Mouse (Mus musculus) left cerebral cortex, postnatal 36 days (tissue): ENCODE results near the gene Uhrf1. TPM values are rescaled to one million over a fixed set of nuclear protein-coding genes. Genes with fewer than 3 reads are reported as not detected.

ENCODE experiments used
- DNase-seq, 2 experiments: peaks; one replicate each; pipeline ENCODE4 v3.0.0; 2021 to 2022; ENCODE audit warnings: low spot score in 2 of 2, mixed read lengths in 1 of 2
- intact Hi-C: fragments of 180-260 bp; cut with DNase I; formaldehyde crosslinking; loops from one replicate; pipeline ENCODE4 v1.15.1; 2025
- total RNA-seq, 2 experiments: library from RNA; stranded (reverse); gene quantifications; 2 replicates each; pipeline ENCODE4 v1.2.3; 2021

The Uhrf1 gene
- total RNA-seq, 2 experiments from 2014 or later = 0.82 to 1.3 TPM

DNA sequence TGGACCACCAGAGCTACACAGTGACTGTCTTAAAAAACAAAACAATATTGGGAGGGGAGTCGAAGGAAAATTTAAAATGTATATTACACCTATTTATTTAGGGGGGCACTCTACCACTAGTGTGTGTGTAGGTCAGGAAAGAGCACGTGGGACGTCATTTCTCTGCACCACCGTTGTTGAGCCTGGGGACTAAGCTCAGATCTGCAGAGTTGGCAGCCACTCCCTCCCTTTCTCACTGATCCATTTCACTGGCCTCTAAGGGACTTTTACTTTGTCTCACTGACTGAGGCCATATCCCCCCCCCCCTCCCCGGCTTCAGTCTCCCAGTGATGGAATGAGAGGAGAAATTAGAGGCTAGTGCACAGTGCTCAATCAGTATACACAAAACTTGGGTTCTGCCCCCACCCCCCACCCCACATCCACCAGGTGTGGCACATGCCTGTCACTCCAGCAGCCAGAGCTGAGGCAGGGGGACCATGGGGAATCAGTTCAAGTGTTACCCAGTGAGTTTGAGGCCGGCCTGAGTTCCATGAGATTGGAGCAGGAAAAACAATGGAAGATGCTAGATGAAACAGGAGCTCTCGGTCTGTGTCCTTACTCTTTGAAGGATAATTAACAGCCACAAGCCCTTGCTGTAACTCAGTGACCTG lies 11.2 kb upstream of the Uhrf1 start:
- intact Hi-C loops = no loop called here
- DNase-seq = no peak

GRCm38 (mm10) chr17:56292531-56293222 lies 10.4 kb upstream of the Uhrf1 start, which contains the start of gene Plin3:
Gene Plin3, minus strand, starts transcription at chr17:56292873.
- DNase-seq = no peak
- intact Hi-C loops = no loop called here

- intact Hi-C loops = no loop called here
- no peak for DNase-seq
These were observed 9.8 kb upstream of the Uhrf1 start for GRCm38 (mm10) chr17:56293291-56293690.

GRCm38 (mm10) chr17:56294241-56294640 lies 8.9 kb upstream of the Uhrf1 start:
- intact Hi-C loops = no loop called here
- DNase-seq = no peak

- intact Hi-C loops = no loop called here
These were observed 6.9 kb upstream of the Uhrf1 start for GRCm38 (mm10) chr17:56296201-56296600.

GRCm38 (mm10) chr17:56298238-56298637 lies 4.9 kb upstream of the Uhrf1 start:
- no peak for DNase-seq
- intact Hi-C loops = no loop called here

More at GRCm38 (mm10) chr17:56296201-56296600, 6.9 kb upstream of the Uhrf1 start:
- no peak for DNase-seq

GRCm38 (mm10) chr17:56300186-56300585 lies 2.9 kb upstream of the Uhrf1 start, which contains the start of gene Arrdc5:
Gene Arrdc5, minus strand, starts transcription at chr17:56300286.
- no peak for DNase-seq

GRCm38 (mm10) chr17:56302363-56302996 lies 641 bp upstream of the Uhrf1 start:
- intact Hi-C loops = no loop called here
- DNase-seq = no peak

More at GRCm38 (mm10) chr17:56300186-56300585, 2.9 kb upstream of the Uhrf1 start, which contains the start of gene Arrdc5:
- intact Hi-C loops = no loop called here

GRCm38 (mm10) chr17:56303847-56304586 lies 896 bp downstream of the Uhrf1 start:
- DNase-seq = peak; percentile 89 to 90
- intact Hi-C loops = no loop called here

DNA sequence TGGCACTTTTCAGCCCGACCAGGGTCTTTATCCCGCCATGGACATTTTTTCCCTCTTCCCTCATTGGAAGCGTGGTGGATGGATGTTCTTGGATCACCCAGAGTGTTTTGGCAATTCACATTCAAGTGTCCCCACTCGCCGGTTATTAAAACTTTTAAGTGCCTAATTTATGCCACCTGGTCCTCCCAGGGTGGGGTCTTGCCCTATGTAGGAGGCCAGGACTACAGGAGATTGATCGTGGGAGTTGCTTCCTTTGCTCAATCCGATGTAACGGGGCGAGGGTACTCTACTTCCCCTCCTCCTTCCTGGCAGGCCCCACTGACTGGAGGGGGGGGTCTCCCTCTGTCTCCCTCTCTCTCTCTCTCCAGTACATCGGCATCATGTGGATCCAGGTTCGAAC lies 1.6 kb downstream of the Uhrf1 start:
- no peak for DNase-seq
- intact Hi-C loops = no loop called here

- intact Hi-C loops = no loop called here
- DNase-seq = no peak
These were observed 2.0 kb downstream of the Uhrf1 start for GRCm38 (mm10) chr17:56305156-56305555.

GRCm38 (mm10) chr17:56305826-56306225 lies 2.7 kb downstream of the Uhrf1 start:
- intact Hi-C loops = no loop called here
- no peak for DNase-seq

DNA sequence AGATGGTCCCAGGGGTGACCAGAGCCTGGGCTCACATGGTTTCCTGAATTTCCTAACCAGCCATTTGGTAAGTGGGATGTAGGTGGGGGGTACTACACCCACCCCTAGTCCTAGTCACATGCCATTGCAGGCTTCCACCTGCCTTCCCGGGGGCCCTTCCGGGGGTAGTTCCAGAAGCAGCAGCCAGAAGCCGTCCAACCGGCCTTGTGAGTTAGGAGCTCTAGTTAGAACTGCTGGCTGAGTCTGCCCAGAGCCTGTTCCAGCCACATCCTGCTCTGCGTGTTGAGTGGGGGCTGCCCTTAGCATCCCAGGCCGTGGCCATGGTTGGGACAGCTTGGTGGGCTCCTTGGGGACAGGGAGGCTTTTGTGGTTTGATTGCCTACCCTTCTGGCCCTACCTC lies 5.0 kb downstream of the Uhrf1 start:
- intact Hi-C loops = no loop called here

DNA sequence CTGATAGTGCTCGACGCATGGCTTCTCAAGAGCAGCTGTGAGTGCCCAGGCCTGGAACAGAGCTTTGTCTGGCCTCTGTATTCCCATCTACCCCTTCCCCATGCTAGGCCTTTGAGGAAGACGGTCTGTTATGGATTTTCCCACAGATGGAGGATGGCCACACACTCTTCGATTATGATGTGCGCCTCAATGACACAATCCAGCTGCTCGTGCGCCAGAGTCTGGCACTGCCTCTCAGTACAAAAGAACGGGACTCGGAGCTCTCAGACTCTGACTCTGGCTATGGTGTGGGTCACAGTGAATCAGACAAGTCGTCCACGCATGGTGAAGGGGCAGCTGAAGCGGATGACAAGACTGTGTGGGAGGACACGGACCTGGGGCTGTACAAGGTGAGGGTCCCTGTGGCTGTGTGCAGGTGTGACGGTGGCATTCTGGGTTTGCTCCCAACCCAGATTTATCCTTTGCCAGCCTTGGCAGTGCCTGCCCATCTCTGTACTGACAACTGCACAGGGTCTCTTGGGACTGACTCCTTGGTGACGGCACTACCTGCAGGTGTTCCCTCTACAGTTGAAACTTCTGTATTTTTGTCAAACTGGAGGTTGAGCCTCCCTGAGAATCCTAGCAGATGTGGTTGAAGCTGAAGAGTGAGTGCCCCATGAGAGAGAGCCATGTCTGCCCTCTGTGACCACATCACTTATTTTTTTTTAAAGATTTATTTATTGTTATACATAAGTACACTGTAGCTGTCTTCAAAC lies 6.2 kb downstream of the Uhrf1 start:
- intact Hi-C loops = no loop called here
- no peak for DNase-seq

More for the DNA sequence above, 5.0 kb downstream of the Uhrf1 start:
- DNase-seq = no peak

GRCm38 (mm10) chr17:56324419-56324818 lies 21.3 kb downstream of the Uhrf1 start:
- intact Hi-C loops = no loop called here
- no peak for DNase-seq

DNA sequence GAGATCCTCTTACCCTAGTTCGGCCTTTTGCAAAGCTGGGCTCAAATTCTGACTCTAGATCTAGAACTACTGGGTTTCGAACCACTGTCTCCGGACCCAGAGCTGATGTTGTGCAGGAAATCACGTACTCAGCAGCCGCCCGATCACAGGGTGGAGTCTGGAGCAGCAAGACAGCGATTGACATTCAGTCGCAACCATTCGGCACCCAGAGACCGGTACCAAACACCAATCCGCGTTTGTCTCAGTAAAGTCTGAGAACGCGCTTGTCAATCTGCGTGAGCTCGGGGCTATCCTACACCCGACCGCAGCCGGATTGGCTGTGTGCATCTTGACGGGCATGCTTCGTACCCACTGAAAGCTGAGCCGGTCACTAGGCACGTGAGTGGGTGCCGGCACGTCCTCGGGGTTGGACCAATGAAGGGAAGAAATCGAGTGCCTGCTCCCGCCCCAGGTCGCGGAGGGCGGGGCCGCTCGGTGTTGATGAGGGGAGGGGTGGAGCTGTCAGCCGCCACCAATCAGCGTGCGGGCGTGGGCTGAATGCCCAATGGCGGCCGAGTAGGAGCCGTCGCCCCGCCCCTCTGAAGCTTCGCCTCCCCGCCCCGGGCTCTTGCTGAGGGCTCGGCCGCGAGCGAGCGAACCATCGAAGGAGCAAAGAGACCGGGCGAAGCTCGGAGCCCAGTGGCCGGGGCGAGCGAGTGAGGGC lies 22.5 kb downstream of the Uhrf1 start, which contains the start of gene Kdm4b:
Kdm4b (plus strand) TSS at position 613 of the 703 bp plus-strand sequence.
- intact Hi-C loops = loop anchor here (5.0 kb wide), 1 partner anchor 48 kb away; the partner anchor contains the start of gene Ticam1

DNA sequence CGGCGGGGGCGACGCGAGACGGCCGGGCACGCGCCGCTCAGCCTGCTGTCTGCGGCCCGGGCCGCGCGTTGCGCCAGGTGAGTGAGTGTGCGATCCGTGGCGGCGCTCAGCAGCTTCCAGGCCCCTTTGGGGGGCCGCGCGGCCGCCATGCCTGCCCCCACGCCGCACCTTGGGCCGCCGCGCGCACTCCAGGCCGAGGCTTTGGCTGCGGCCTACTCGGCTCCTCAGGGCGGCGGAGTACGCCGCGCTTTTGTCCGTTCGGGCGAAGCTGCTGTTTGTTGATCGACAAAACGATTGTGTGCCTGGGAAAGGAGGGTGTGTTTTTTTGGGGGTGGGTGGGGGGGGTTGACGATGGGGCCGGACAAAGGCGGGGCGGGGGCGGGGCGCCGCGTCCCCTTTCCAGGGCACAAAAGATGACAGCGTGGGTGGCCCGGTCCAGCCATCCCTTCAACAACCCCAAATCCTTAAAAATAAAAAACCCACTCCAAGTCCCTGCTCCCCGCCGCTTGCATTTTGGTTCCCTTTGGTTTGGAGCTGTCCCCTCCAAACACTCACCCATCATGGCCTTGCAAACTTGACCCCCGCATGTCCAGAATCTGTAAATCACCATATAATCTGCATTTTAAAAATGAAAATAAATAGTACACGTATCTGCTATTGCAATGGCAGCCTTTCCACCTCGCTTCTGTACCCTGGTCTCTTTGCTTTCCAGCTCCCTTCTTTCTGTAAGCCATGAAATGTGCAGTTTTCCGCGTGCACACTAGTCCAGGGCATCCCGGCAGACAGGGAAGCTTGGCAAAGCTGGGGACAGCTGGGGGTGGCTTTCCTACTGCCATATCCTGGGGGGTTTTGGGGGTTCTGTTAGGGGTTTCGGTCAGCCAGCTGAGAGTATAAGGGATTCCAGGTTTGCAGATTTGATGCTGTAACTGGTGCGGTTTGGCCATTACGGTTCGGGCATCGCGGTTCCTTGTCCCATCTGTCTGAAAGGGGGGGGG lies 23.3 kb downstream of the Uhrf1 start:
- DNase-seq = no peak
- intact Hi-C loops = loop anchor here (5.0 kb wide), 1 partner anchor 49 kb away; the partner anchor contains the start of gene Ticam1

More for the DNA sequence above, 22.5 kb downstream of the Uhrf1 start, which contains the start of gene Kdm4b:
- DNase-seq = peak; percentile 99
